Mouse (Mus musculus) activated CD4-positive, CD25-positive, alpha-beta regulatory T cell, adult 4 months (primary cell): ENCODE measurements around the gene Bap1. TPM values are rescaled to one million over a fixed set of nuclear protein-coding genes. Genes with fewer than 3 reads are reported as not detected.

ENCODE experiments used
- polyA plus RNA-seq, 2 experiments: library from polyadenylated mRNA; unstranded; fragments of 100-300 nt; shearing (Covaris generic); gene quantifications; one replicate each; pipeline ENCODE4 v1.2.1; 2017

Gene Bap1
- polyA plus RNA-seq, 2 experiments from 2014 or later: 21.1 to 25.4 TPM

Other genes with a start within 250 kb of the Bap1 start
- gene Spcs1, start 249.8 kb upstream of the Bap1 start, polyA plus RNA-seq: 100 to 1,000 TPM; 322 to 323 TPM
- 10 to 100 TPM; 41.0 to 51.7 TPM for gene Pbrm1, start 232.3 kb upstream of the Bap1 start, polyA plus RNA-seq
- gene Gnl3, start 232.3 kb upstream of the Bap1 start, polyA plus RNA-seq: 10 to 100 TPM; 61.3 to 74.2 TPM
- 100 to 1,000 TPM in 1 of 2 experiments, 10 to 100 TPM in 1; 76.4 to 122 TPM for gene Smim4, start 122.5 kb upstream of the Bap1 start, polyA plus RNA-seq
- gene Nt5dc2, start 120.4 kb upstream of the Bap1 start, polyA plus RNA-seq: not detected
- 1 to 10 TPM; 1.6 to 1.9 TPM for gene Stab1, start 82.8 kb upstream of the Bap1 start, polyA plus RNA-seq
- gene Tnnc1, start 43.1 kb upstream of the Bap1 start, polyA plus RNA-seq: not detected
- 100 to 1,000 TPM; 130 to 131 TPM for gene Nisch, start 34.5 kb upstream of the Bap1 start, polyA plus RNA-seq
- not detected for gene Sema3g, start 33.6 kb upstream of the Bap1 start, polyA plus RNA-seq
- gene Phf7, start 133 bp upstream of the Bap1 start, polyA plus RNA-seq: 10 to 100 TPM; 10.7 to 12.9 TPM
- under 1 TPM in 1 of 2 experiments, not detected in 1; 0.04 TPM for gene Dnah1, start 72.4 kb downstream of the Bap1 start, polyA plus RNA-seq
- 10 to 100 TPM; 18.1 to 18.6 TPM for gene Capn7, start 85.2 kb downstream of the Bap1 start, polyA plus RNA-seq
- gene Sh3bp5, start 184.6 kb downstream of the Bap1 start, polyA plus RNA-seq: 10 to 100 TPM; 13.1 to 13.9 TPM
- gene Eaf1, start 242.9 kb downstream of the Bap1 start, polyA plus RNA-seq: 10 to 100 TPM; 12.2 to 13.5 TPM
- gene Mettl6, start 243.6 kb downstream of the Bap1 start, polyA plus RNA-seq: 10 to 100 TPM; 68.1 to 79.9 TPM